Mouse (Mus musculus): ENCODE measurements around the gene G6pc2. TPM values are rescaled to one million over a fixed set of nuclear protein-coding genes. Genes with fewer than 3 reads are reported as not detected.
A peak's percentile ranks its signal among the peaks of the same experiment; 100 is the strongest.

Gene G6pc2
- polyA plus RNA-seq, 1 experiment: 0.89 TPM

DNA sequence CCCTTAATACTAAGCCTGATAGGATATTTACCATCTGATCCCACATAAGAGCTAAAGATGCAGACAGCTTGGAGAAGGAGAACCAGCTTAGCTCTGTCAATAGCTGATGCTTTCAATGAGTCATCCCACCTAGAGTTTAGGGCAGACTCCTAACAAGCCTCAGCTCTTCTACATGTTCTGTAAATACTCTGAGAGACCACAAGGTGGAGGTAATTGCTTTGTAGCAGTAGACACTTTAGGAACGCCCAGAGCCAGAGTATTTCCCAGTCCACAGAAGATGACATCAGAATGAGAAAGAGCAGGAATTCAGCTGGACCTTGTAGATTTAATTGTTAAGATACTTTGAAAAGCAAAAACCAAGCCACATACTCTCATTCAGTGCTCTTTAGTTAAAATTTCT is 65.0 kb downstream of the G6pc2 start:
- Histone ChIP-seq H3K27ac (ENCODE audit: insufficient read depth, low read depth, low read length) (no peak overlapping the region), H3K4me3 (ENCODE audit: insufficient read depth, low read depth, low read length) (no peak overlapping the region), H3K4me1 (ENCODE audit: control insufficient read depth, insufficient read depth, low read length) (no peaks in the 10 kb centered on the region), H3K27me3 (replicated peaks; ENCODE audit: control insufficient read depth, insufficient read depth, low read length) (no peaks in the 10 kb centered on the region; the same call in 1 of the 2 replicates), H3K36me3 (ENCODE audit: control insufficient read depth, insufficient read depth, low read length) (no peaks in the 10 kb centered on the region)
- TF ChIP-seq CTCF (conservative IDR thresholded peaks at IDR 0.05; ENCODE audit: insufficient read depth, insufficient read length, low read depth, low read length) (no peak; the same call in 1 of the 2 replicates), POLR2A (IDR thresholded peaks at IDR 0.05; ENCODE audit: low read depth, low read length) (no peak)
- 5% methylated on average over 1 of the region's 1 CpGs for WGBS
- peak; percentile 42 for DNase-seq

Other genes with a start within 250 kb of the G6pc2 start
- gene Nostrin, start 75.3 kb upstream of the G6pc2 start, polyA plus RNA-seq (2012; rRNA removed): 0.75 and 1.0 TPM in 2 replicates
- gene Spc25, start 4.9 kb upstream of the G6pc2 start, polyA plus RNA-seq (2012; rRNA removed): 7.3 and 9.3 TPM in 2 replicates
- not detected in 2 replicates for gene Abcb11, start 131.5 kb downstream of the G6pc2 start, polyA plus RNA-seq (2012; rRNA removed)
- 0.15 and 0.20 TPM in 2 replicates for gene Dhrs9, start 169.4 kb downstream of the G6pc2 start, polyA plus RNA-seq (2012; rRNA removed)